Mouse (Mus musculus) gastrocnemius, postnatal 36 days (tissue): ENCODE results near the gene Rab21. TPM values are rescaled to one million over a fixed set of nuclear protein-coding genes. Genes with fewer than 3 reads are reported as not detected.

Experiments used
- DNase-seq, 2 experiments: peaks; one replicate each; pipeline ENCODE4 v3.0.0; 2022
- intact Hi-C: fragments of 180-260 bp; cut with DNase I; formaldehyde crosslinking; loops from one replicate; pipeline ENCODE4 v1.15.1; 2025
- long read RNA-seq, 2 experiments: library from polyadenylated mRNA; stranded (forward); transcript quantifications; one replicate each; pipeline ENCODE4 v2.0.0; 2021
- total RNA-seq, 2 experiments: library from RNA; stranded (reverse); gene quantifications; 2 replicates each; pipeline ENCODE4 v1.2.3; 2021

The Rab21 gene
- total RNA-seq, result 10 to 100 TPM; 42.9 to 45.1 TPM
- long read RNA-seq, experiment 1, full-length matches to known transcripts, result 56 of 65 reads
- long read RNA-seq, experiment 1, partial matches to known transcripts, result 1 of 65 reads
- long read RNA-seq, experiment 1, other reads (novel, unspliced or antisense), result 8 of 65 reads
- long read RNA-seq, experiment 2, full-length matches to known transcripts, result 76 of 85 reads
- long read RNA-seq, experiment 2, partial matches to known transcripts, result 2 of 85 reads
- long read RNA-seq, experiment 2, other reads (novel, unspliced or antisense), result 7 of 85 reads

DNA sequence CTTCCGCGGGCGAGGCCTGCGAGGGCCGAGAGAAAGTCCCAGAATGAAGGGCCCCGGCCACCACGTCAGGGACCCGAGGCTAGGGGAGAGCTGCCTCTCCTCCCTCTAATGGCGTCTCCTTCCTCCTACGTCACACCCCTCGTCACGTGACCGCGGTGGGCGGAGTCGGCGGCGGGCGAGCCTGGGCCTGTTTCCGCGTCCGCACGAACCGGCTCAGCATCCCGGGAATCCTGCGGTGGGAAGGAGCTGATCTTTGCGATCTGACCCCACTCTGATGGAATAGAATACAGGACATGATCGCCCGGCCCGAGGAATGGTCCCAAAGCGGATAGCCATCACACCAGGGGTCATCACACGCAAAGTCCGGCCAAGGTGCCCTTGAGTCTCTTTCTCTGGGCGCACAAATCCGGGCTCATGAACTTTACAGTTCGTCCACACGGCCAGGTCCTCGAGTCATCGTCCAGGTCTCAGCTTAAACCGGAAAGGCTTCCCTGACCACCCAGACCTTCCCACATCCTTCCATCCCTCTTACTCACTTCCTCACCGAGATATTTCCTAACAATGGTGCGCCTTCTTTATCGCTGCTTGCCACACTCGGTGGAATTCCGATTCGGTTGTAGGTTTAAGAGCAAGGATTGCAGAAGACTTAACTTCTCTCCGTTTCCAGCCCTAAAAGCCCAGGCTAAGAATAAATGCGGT is at the start of gene Rab21:
Rab21 (minus strand) TSS at position 122 of the 699 bp plus-strand sequence.
- DNase-seq, result peak; percentile 99
- intact Hi-C loops, result no loop called here

DNA sequence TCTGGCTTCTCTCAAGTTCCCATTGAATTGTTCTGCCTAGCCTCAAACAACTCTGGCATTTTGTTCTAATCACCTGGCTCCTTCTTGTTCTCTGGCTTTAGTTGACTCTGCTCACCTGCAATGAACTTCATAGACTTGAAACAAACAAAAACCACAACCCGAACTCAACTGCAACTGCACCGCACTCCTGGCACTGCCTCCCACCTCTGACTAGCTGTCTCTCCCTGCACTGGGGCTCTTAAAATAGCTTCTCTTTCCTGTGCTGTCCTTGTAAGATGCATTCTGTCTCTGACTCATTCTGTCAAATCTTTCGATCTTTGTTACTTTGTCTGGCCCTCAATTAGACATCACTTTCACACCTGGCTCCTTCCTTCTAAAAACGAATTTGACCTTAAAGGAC is 47.8 kb upstream of the Rab21 start:
- intact Hi-C loops, result no loop called here

DNA sequence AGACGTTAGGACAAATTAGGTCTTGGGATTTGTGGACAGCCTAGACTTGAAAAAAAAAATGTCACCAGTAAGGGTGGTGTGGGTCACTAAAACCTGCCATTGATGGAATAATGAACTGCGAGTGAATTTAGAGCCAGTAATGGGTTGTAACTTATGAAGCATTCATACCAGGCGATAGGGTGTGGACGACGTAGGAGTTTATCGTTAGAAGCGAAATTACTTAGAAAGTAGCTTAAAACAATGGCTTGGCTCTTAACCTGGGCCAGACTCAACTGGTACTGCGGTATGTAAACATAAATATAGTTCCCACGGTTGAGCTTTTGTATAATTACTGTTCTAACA is 47.2 kb upstream of the Rab21 start:
- no peak for DNase-seq
- intact Hi-C loops, result no loop called here

More for the DNA sequence above, 47.8 kb upstream of the Rab21 start:
- DNase-seq, result no peak

- DNase-seq, result peak; percentile 93 to 96
- intact Hi-C loops, result no loop called here
Observed at GRCm38 (mm10) chr10:115361840-115362622, 46.6 kb upstream of the Rab21 start, which contains the start of gene Tmem19. Tmem19 (minus strand) TSS chr10:115362501.

DNA sequence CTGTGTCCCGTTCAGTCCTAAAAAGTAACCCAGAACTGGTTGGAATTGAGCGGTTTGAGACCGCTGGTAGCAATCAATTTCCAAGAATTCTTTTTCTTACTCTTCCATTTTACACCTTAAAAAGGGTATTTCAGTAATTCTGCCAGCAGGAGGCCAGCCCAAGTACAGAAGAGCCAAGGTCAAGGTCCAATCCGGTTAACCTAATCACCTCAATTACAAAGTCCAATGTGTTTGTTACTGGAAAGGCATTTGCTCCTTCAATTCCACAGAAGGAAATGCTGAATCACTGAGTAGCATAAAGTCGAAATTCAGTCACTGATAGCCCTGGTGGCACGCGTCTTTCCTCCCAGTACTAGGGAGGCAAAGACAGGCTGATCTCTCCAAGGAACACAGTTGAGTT is 43.7 kb upstream of the Rab21 start:
- intact Hi-C loops, result loop anchor here (2.0 kb wide), 1 partner anchor 20 kb away; no protein-coding TSS in a partner anchor
- DNase-seq, result no peak

DNA sequence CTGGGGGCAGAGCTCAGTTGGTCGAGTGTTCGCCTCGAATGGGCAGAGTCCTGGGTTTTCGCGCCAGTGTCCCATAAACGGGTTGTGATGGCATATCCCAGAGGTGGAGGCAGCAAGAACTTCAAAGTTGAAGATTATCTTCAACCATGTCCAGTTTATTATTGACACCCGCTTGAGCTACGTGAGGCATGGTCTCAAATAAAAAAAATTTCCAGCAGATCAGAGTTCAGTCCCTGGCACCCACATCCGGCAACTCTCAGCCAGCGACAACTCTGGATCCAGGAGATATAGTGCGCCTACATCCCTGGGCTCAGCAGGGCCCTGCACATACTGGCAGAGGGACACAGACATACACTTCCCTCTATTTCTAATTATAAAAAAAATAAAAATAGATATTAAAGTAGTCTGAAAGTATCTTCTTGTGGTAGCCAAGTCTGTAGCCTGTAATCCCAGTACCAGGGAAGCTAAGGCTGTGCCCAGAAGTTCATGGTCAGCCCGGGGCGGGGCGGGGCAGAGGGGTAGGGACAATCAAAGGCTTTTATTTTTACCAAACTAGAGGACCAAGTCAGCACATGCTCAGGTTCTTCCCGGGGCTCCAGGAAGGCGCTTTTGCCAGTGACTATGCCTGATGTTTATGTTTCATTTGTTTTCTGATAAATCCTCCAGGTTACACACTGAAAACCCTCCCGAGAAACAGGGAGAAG is 43.0 kb upstream of the Rab21 start:
- intact Hi-C loops, result loop anchor here (2.0 kb wide), 1 partner anchor 20 kb away; no protein-coding TSS in a partner anchor
- DNase-seq, result no peak

DNA sequence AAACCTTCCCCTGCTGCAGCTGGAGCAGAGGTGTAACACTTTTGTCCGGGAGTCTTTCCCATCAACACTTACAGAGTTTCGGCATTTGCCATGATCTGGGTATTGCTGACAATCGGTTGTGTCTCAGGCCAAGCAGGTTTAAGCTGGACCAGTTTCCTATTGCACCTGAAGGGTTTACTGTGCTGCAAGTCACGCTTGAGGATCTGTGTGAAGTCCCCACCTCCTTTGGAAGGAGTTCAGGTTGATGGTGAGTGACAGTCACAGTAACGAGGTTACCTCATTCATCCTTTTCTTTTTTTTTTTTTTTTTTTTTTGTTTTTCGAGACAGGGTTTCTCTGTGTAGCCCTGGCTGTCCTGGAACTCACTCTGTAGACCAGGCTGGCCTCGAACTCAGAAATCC is 40.7 kb upstream of the Rab21 start:
- intact Hi-C loops, result no loop called here

DNA sequence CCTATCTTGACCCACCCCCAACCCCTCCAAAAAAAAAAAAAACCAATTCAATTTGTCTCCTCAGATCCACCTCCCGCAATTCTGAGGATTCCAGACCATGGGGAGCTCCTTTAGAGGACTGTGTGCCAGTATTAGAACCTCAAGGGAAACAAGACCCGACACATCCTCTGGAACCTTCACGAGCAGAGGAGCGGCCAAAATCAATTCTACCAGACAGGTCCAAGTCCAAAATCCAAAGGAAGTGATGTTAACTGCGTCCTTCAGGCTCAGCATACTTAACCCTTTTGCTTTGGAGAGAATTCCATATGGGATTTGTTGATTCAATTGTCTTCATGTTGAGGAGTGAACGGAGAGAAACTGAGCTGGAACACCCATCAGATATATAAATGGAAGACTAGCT is 39.6 kb upstream of the Rab21 start:
- no peak for DNase-seq
- intact Hi-C loops, result no loop called here

More for the DNA sequence above, 40.7 kb upstream of the Rab21 start:
- DNase-seq, result no peak

- DNase-seq, result no peak
- intact Hi-C loops, result no loop called here
Observed at GRCm38 (mm10) chr10:115354553-115354952, 39.2 kb upstream of the Rab21 start.

- intact Hi-C loops, result no loop called here
- DNase-seq, result no peak
Observed at GRCm38 (mm10) chr10:115350810-115351397, 35.5 kb upstream of the Rab21 start.

GRCm38 (mm10) chr10:115349509-115349908 is 34.1 kb upstream of the Rab21 start:
- no peak for DNase-seq
- intact Hi-C loops, result no loop called here

- no peak for DNase-seq
- intact Hi-C loops, result no loop called here
Observed at GRCm38 (mm10) chr10:115349029-115349428, 33.6 kb upstream of the Rab21 start.

DNA sequence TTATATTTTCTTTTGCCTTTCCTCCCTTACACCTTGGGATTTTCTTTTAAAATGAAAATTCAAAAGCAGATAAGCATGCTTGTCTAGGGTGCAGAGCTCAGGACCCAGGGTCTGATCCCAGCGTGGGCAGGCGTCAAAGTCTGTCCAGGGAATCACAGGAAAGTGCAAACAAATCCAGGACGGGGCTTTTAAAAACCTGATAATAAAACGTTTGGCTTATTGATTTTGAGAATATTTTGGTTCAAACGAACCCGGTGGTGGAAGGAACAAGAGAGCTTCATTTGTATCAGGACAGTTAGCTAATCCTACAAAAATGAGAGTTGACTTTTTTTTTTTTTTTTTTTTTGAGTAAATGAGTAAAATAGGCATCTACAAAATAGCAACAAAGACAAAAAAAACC is 32.7 kb upstream of the Rab21 start:
- intact Hi-C loops, result no loop called here
- no peak for DNase-seq

- DNase-seq, result no peak
- intact Hi-C loops, result no loop called here
Observed at GRCm38 (mm10) chr10:115346444-115346843, 31.1 kb upstream of the Rab21 start.

DNA sequence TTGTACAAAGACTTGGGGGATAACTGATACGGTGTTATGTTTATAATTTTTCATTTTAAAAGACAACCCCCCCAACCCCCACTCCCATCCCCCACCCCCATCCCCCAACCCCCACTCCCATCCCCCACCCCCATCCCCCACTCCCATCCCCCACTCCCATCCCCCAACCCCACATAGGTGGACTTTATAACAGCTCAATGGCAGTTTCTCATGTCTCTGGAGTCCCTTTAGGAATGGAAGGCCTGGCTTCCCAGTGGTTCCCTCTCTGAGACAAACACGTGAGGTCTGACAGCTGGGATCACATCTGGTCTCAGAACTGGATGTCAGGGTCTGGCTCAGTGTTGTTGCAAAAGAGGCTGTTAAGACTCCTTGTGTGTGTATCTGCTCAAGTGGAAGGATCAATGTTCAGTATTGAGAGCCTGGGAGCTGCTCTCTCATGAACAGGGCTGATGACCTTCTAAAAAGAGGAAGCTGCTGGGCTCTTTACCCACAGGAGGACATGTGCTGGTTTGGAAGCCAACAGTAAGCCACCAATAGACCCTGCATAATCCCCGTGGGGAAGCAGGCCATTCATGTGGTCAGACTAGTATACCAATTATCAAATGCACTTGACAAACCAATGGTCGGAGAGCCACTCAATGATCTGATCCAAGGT is 27.5 kb upstream of the Rab21 start:
- intact Hi-C loops, result no loop called here
- no peak for DNase-seq

DNA sequence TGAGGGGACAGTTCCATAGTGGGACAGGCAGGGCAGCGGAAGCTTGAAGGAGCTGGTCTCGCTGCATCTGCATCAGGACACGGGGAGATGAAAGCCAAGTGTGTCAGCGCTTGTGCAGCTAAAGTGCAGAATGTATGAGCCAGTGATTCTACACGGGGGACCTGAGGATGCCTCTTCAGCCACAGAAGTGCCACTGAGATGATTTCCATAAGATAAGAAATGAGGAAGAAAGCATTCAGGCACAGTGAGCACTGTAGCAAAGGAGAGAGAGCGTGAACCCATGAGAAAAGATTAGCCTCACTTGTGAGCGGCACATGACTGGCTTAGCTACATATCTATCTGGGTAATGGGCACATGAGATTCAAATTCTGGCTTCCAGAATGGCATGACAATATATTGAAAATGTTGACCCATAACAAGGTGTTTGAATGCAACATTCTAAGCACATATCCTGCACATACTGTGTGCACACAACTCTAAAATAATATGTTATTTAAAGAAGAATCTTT is 24.5 kb upstream of the Rab21 start:
- intact Hi-C loops, result loop anchor here (2.0 kb wide), 1 partner anchor 19 kb away; no protein-coding TSS in a partner anchor
- no peak for DNase-seq

- intact Hi-C loops, result no loop called here
- DNase-seq, result no peak
Observed at GRCm38 (mm10) chr10:115336901-115337300, 21.5 kb upstream of the Rab21 start.

DNA sequence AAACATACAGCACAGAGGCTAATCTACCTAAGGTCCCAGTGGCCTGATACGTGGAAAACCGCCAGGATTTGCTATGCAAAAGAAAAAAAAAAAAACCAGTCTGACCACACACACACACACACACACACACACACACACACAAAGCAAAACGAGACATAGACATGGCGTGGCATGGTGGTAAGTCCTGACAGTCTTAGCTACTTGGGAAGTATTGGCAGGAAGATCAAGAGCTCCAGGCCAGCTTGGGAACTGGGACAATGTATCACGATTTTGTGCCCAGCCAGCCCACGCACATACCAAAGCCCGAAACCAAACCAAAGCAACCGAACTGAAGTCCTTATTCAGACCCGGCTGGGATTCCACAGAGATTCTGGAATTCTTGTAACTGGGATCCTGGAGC is 18.1 kb upstream of the Rab21 start:
- DNase-seq, result no peak
- intact Hi-C loops, result no loop called here

GRCm38 (mm10) chr10:115332997-115333396 is 17.6 kb upstream of the Rab21 start:
- no peak for DNase-seq
- intact Hi-C loops, result no loop called here
